Mouse (Mus musculus) heart, postnatal 36 days (tissue): ENCODE data around the gene Dmpk. TPM values are rescaled to one million over a fixed set of nuclear protein-coding genes. Genes with fewer than 3 reads are reported as not detected.

Experiments
- DNase-seq, 2 experiments: peaks; one replicate each; pipeline ENCODE4 v3.0.0; 2021 to 2022
- intact Hi-C: fragments of 180-260 bp; cut with DNase I; formaldehyde crosslinking; loops from one replicate; pipeline ENCODE4 v1.15.1; 2025
- total RNA-seq, 2 experiments: library from RNA; stranded (reverse); gene quantifications; 2 replicates each; pipeline ENCODE4 v1.2.3; 2021

The Dmpk gene
- total RNA-seq, 2 experiments from 2014 or later, result 512 to 563 TPM

- intact Hi-C loops, result no loop called here
- DNase-seq, result peak; percentile 60 to 72
These were observed 11.4 kb downstream of the Dmpk start for GRCm38 (mm10) chr7:19094826-19095750.

GRCm38 (mm10) chr7:19095751-19096110 lies 12.1 kb downstream of the Dmpk start:
- intact Hi-C loops, result loop anchor here (2.0 kb wide), 1 partner anchor 21 kb away; no protein-coding TSS in a partner anchor
- DNase-seq, result peak in 1 of 2 experiments; percentile 60

- intact Hi-C loops, result loop anchor here (2.0 kb wide), 1 partner anchor 20 kb away; no protein-coding TSS in a partner anchor
- DNase-seq, result no peak
These were observed 12.8 kb downstream of the Dmpk start for GRCm38 (mm10) chr7:19096421-19096976.

- no peak for DNase-seq
- intact Hi-C loops, result loop anchor here (2.0 kb wide), 1 partner anchor 20 kb away; no protein-coding TSS in a partner anchor
These were observed 13.6 kb downstream of the Dmpk start for GRCm38 (mm10) chr7:19097217-19097616.

- DNase-seq, result peak in 1 of 2 experiments; percentile 53
- intact Hi-C loops, result loop anchor here (2.0 kb wide), 1 partner anchor 19 kb away; no protein-coding TSS in a partner anchor
These were observed 14.2 kb downstream of the Dmpk start for GRCm38 (mm10) chr7:19097863-19098262.

- intact Hi-C loops, result no loop called here
- DNase-seq, result no peak
These were observed 15.2 kb downstream of the Dmpk start for GRCm38 (mm10) chr7:19098811-19099210.

GRCm38 (mm10) chr7:19100290-19100689 lies 16.6 kb downstream of the Dmpk start:
- intact Hi-C loops, result no loop called here
- DNase-seq, result no peak

- DNase-seq, result no peak
- intact Hi-C loops, result no loop called here
These were observed 20.1 kb downstream of the Dmpk start for GRCm38 (mm10) chr7:19103741-19104140.

GRCm38 (mm10) chr7:19104486-19104885 lies 20.8 kb downstream of the Dmpk start:
- intact Hi-C loops, result no loop called here
- no peak for DNase-seq

GRCm38 (mm10) chr7:19107436-19107835 lies 23.8 kb downstream of the Dmpk start:
- DNase-seq, result no peak
- intact Hi-C loops, result loop anchor here (5.0 kb wide), 1 partner anchor 40 kb away; no protein-coding TSS in a partner anchor

GRCm38 (mm10) chr7:19109565-19109964 lies 25.9 kb downstream of the Dmpk start:
- intact Hi-C loops, result loop anchor here (5.0 kb wide), 1 partner anchor 42 kb away; no protein-coding TSS in a partner anchor

GRCm38 (mm10) chr7:19118028-19118771 lies 34.6 kb downstream of the Dmpk start, which contains the start of gene Gm4969:
Gm4969 (minus strand) TSS chr7:19118368.
- DNase-seq, result peak; percentile 33 to 37
- intact Hi-C loops, result loop anchor here (2.0 kb wide), 1 partner anchor 93 kb away; the partner anchor contains the start of gene Sympk

More at GRCm38 (mm10) chr7:19109565-19109964, 25.9 kb downstream of the Dmpk start:
- DNase-seq, result no peak

- intact Hi-C loops, result loop anchor here (2.0 kb wide), 1 partner anchor 94 kb away; the partner anchor contains the start of gene Sympk
- no peak for DNase-seq
These were observed 35.4 kb downstream of the Dmpk start for GRCm38 (mm10) chr7:19119083-19119482.

GRCm38 (mm10) chr7:19119631-19120429 lies 36.2 kb downstream of the Dmpk start, which contains the start of gene Fbxo46:
Fbxo46 (plus strand) TSS chr7:19119859.
- peak; percentile 85 to 87 for DNase-seq
- intact Hi-C loops, result loop anchor here (2.0 kb wide), 1 partner anchor 95 kb away; the partner anchor contains the start of gene Sympk

- intact Hi-C loops, result no loop called here
- DNase-seq, result no peak
These were observed 38.0 kb downstream of the Dmpk start for GRCm38 (mm10) chr7:19121686-19122085.

- DNase-seq, result no peak
- intact Hi-C loops, result no loop called here
These were observed 41.1 kb downstream of the Dmpk start for GRCm38 (mm10) chr7:19124713-19125112.

- intact Hi-C loops, result no loop called here
- DNase-seq, result no peak
These were observed 44.1 kb downstream of the Dmpk start for GRCm38 (mm10) chr7:19127744-19128143.

GRCm38 (mm10) chr7:19129396-19129795 lies 45.7 kb downstream of the Dmpk start:
- intact Hi-C loops, result no loop called here
- no peak for DNase-seq

GRCm38 (mm10) chr7:19130657-19131056 lies 47.0 kb downstream of the Dmpk start:
- no peak for DNase-seq
- intact Hi-C loops, result no loop called here
